Mouse (Mus musculus): ENCODE measurements around the gene Nlrp4a. TPM values are rescaled to one million over a fixed set of nuclear protein-coding genes. Genes with fewer than 3 reads are reported as not detected.
"Not testable (repeated sequence)": the region's sequence is repeated elsewhere in the genome, so short reads cannot be mapped to it uniquely, and the experiment has no call there.

Nlrp4a gene
- not detected in 2 replicates for polyA plus RNA-seq (2015; fragmentation: Nextera tagmentation; extraction: Ambion mirVana)

DNA sequence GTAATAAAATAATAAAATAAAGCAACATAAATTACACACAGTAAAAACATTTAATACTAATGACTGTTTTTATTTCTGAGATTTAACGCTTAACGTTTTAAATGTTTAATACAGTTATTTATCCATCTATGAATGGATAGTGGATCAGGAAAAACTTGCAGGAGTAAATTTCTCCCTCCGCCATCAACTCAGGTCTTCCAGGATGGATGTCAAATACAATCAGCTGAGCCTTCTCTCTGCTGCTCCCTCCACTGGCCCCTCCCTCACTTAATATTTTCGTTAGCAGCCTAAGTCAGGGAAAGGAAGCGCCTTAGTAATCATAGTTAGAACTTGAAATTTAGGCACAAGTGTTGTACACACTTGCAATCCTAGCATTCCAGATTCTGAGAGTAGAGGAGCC is at the start of gene Nlrp4a:
Gene Nlrp4a (plus strand): TSS at position 301 of the 400 bp plus-strand sequence.
- no peak within 1 kb of the TSS for H3K27ac ChIP-seq (ENCODE audit: low read length)
- no peaks in the 10 kb centered on the region for H3K27me3 ChIP-seq (replicated peaks; ENCODE audit: control insufficient read depth, insufficient read depth, low read length)
- H3K4me1 ChIP-seq (ENCODE audit: control insufficient read depth, insufficient read depth, low read length), result no peaks in the 10 kb centered on the region
- no peak for ATAC-seq
- no peaks in the 10 kb centered on the region for H3K36me3 ChIP-seq (ENCODE audit: control insufficient read depth, insufficient read depth, low read length)
- H3K4me3 ChIP-seq (ENCODE audit: low read length), result no peak within 1 kb of the TSS
- WGBS, result 83% methylated on average over 5 of the region's 5 CpGs
- H3K9ac ChIP-seq (ENCODE audit: low read depth, low read length), result no peak within 1 kb of the TSS
- no peak within 1 kb of the TSS for H3K4me2 ChIP-seq (ENCODE audit: low read depth, low read length)
- H3K9me3 ChIP-seq (ENCODE audit: control insufficient read depth, low read length), result no peaks in the 10 kb centered on the region

DNA sequence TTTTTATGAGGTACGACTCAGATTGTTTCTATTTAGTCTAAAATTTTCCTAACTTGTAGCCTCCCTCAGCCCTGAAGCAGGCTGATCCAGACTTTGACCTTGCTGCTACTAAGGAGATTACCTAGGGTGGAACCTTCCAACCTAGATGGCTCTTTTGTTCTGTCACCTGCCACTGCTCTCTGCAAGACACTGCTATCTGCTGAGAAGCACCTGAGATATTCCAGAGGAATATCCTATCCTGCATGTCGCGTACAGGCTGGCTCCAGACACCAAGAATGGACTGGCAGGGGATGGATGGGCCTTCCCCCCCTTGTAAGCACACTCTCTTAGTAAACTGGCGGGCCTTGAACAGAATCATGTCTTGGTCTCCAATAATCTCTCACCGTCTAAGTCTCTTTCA is 48.2 kb upstream of the Nlrp4a start:
- not testable (repeated sequence) for H3K9ac ChIP-seq (ENCODE audit: low read depth, low read length); H3K9me3 ChIP-seq (ENCODE audit: control insufficient read depth, low read length); ATAC-seq; H3K4me3 ChIP-seq (ENCODE audit: low read length); H3K4me2 ChIP-seq (ENCODE audit: low read depth, low read length); H3K4me1 ChIP-seq (ENCODE audit: control insufficient read depth, insufficient read depth, low read length); H3K27me3 ChIP-seq (replicated peaks; ENCODE audit: control insufficient read depth, insufficient read depth, low read length); H3K36me3 ChIP-seq (ENCODE audit: control insufficient read depth, insufficient read depth, low read length); H3K27ac ChIP-seq (ENCODE audit: low read length)
- 78% methylated on average over 5 of the region's 5 CpGs for WGBS

DNA sequence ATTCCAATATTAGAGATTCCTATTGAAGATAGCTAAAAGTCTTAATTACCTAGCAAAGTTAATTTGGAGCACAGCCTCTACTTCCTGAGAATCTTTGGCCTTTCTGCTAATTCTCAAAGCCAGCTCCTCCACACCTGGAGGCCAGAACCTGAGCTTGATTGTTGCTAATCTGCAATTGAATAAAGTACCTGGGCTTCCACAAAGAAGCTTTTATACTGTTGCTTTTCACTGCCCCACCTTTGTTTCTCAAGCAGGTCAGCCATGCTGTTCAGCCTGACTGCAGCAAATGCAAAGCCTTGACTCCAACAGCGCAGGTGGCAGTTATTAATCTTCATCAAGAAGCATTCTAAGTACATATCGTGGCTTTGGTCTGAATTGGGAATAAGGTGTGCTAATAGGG is 43.8 kb upstream of the Nlrp4a start:
- not testable (repeated sequence) for H3K27me3 ChIP-seq (replicated peaks; ENCODE audit: control insufficient read depth, insufficient read depth, low read length); H3K4me3 ChIP-seq (ENCODE audit: low read length); H3K4me2 ChIP-seq (ENCODE audit: low read depth, low read length); H3K27ac ChIP-seq (ENCODE audit: low read length); H3K4me1 ChIP-seq (ENCODE audit: control insufficient read depth, insufficient read depth, low read length); H3K9me3 ChIP-seq (ENCODE audit: control insufficient read depth, low read length); H3K9ac ChIP-seq (ENCODE audit: low read depth, low read length); ATAC-seq; H3K36me3 ChIP-seq (ENCODE audit: control insufficient read depth, insufficient read depth, low read length)
- WGBS, result 82% methylated on average over 2 of the region's 2 CpGs

DNA sequence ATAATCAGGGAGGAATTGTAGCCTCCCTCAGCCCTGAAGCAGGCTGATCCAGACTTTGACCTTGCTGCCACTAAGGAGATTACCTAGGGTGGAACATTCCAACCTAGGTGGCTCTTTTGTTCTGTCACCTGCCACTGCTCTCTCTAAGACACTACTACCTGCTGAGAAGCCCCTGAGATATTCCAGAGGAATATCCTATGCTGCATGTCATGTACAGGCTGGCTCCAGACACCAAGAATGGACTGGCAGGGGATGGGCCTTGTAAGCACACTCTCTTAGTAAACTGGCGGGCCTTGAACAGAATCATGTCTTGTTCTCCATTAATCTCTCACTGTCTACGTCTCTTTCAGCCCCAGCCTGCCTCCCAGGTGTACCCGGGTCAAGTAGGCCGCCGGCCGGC is 43.1 kb upstream of the Nlrp4a start:
- H3K4me2 ChIP-seq (ENCODE audit: low read depth, low read length); H3K9ac ChIP-seq (ENCODE audit: low read depth, low read length); H3K36me3 ChIP-seq (ENCODE audit: control insufficient read depth, insufficient read depth, low read length); H3K4me1 ChIP-seq (ENCODE audit: control insufficient read depth, insufficient read depth, low read length); ATAC-seq; H3K9me3 ChIP-seq (ENCODE audit: control insufficient read depth, low read length); H3K27ac ChIP-seq (ENCODE audit: low read length); H3K27me3 ChIP-seq (replicated peaks; ENCODE audit: control insufficient read depth, insufficient read depth, low read length); H3K4me3 ChIP-seq (ENCODE audit: low read length): not testable (repeated sequence)
- 91% methylated on average over 6 of the region's 6 CpGs for WGBS

DNA sequence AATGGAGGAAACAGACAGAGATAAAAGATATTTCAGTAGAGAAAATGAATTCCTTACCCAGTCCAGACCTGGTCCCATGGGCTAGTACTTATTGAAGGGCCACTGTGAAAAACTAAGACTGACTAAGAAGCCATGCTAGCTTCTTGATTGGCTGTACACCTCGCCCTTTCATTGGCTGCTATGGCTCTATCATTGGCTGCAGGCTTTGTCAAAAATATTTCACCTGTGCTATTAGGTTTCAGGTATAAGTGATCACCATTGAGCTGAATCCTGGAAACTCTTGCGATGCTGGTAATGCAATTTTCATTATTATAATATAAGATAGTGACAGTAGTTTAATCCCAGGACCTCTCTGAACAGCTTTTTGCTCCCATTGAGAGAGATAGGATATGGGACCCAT is 31.3 kb upstream of the Nlrp4a start, which contains the start of gene Nlrp9c:
Gene Nlrp9c (minus strand): TSS at position 101 of the 400 bp plus-strand sequence.
- ATAC-seq; H3K27ac ChIP-seq (ENCODE audit: low read length); H3K4me1 ChIP-seq (ENCODE audit: control insufficient read depth, insufficient read depth, low read length); H3K27me3 ChIP-seq (replicated peaks; ENCODE audit: control insufficient read depth, insufficient read depth, low read length); H3K9ac ChIP-seq (ENCODE audit: low read depth, low read length); H3K9me3 ChIP-seq (ENCODE audit: control insufficient read depth, low read length); H3K4me2 ChIP-seq (ENCODE audit: low read depth, low read length); H3K36me3 ChIP-seq (ENCODE audit: control insufficient read depth, insufficient read depth, low read length); H3K4me3 ChIP-seq (ENCODE audit: low read length): not testable (repeated sequence)
- WGBS, result 53% methylated on average over 2 of the region's 2 CpGs

DNA sequence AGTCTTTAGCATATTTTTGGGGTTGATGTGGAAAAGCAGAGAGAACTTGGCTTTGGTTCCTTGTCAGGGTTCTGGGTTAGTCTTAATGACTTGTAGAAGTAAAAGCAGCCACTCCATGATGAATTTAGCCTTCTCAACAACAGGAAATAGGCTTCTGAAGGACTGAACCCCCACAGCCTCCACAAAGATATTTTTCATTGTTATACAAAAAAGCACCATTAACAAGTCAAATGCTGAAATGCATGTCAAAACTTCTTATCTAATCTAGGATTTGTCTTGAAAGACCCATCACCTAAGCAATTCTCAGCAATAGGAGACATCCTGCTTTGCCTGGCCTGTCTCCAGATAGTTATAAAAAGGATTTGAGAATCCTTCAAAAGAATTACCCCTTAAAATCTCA is 41.8 kb downstream of the Nlrp4a start:
- ATAC-seq, result no peak
- H3K27ac ChIP-seq (ENCODE audit: low read length), result no peak overlapping the region
- H3K9me3 ChIP-seq (ENCODE audit: control insufficient read depth, low read length), result no peaks in the 10 kb centered on the region; the same call in 1 of the 2 replicates
- H3K4me2 ChIP-seq (ENCODE audit: low read depth, low read length), result no peak overlapping the region
- no peaks in the 10 kb centered on the region for H3K36me3 ChIP-seq (ENCODE audit: control insufficient read depth, insufficient read depth, low read length)
- no peak overlapping the region for H3K9ac ChIP-seq (ENCODE audit: low read depth, low read length)
- H3K4me1 ChIP-seq (ENCODE audit: control insufficient read depth, insufficient read depth, low read length), result no peaks in the 10 kb centered on the region
- no peaks in the 10 kb centered on the region for H3K27me3 ChIP-seq (replicated peaks; ENCODE audit: control insufficient read depth, insufficient read depth, low read length)
- H3K4me3 ChIP-seq (ENCODE audit: low read length), result no peak overlapping the region

DNA sequence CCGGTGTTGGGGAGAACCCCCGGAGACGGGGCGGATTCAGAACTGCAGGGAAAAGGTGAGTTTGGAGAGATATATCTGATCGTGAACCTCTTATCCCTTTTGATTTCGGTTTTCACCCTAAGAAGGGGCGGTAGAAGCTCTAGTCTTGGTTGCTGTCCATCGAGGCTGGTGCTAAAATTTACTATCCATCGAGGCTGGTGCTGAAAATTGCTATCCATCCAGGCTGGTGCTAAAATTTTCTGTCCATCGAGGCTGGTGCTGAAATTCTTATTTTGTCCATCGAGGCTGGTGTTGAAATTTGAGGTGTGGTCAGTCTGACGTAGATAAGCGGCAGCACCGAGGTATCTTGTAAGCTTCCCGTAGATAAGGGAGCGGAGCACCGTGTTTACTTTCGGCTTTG is 54.6 kb downstream of the Nlrp4a start:
- 75% methylated on average over 18 of the region's 18 CpGs for WGBS
- H3K27ac ChIP-seq (ENCODE audit: low read length); ATAC-seq; H3K36me3 ChIP-seq (ENCODE audit: control insufficient read depth, insufficient read depth, low read length); H3K4me3 ChIP-seq (ENCODE audit: low read length); H3K9ac ChIP-seq (ENCODE audit: low read depth, low read length); H3K9me3 ChIP-seq (ENCODE audit: control insufficient read depth, low read length); H3K27me3 ChIP-seq (replicated peaks; ENCODE audit: control insufficient read depth, insufficient read depth, low read length); H3K4me1 ChIP-seq (ENCODE audit: control insufficient read depth, insufficient read depth, low read length); H3K4me2 ChIP-seq (ENCODE audit: low read depth, low read length): not testable (repeated sequence)

Other genes with a start within 250 kb of the Nlrp4a start
- gene Vmn1r184, start 174.8 kb upstream of the Nlrp4a start, polyA plus RNA-seq (2015; fragmentation: Nextera tagmentation; extraction: Ambion mirVana), result not detected in 2 replicates
- not detected in 2 replicates for gene Cyp2a4, start 127.9 kb upstream of the Nlrp4a start, polyA plus RNA-seq (2015; fragmentation: Nextera tagmentation; extraction: Ambion mirVana)
- not detected in 2 replicates for gene Nlrp9c, start 31.4 kb upstream of the Nlrp4a start, polyA plus RNA-seq (2015; fragmentation: Nextera tagmentation; extraction: Ambion mirVana)
- not detected in 2 replicates for gene Nlrp9a, start 99.9 kb downstream of the Nlrp4a start, polyA plus RNA-seq (2015; fragmentation: Nextera tagmentation; extraction: Ambion mirVana)
- gene Vmn1r185, start 183.4 kb downstream of the Nlrp4a start, polyA plus RNA-seq (2015; fragmentation: Nextera tagmentation; extraction: Ambion mirVana), result not detected in 2 replicates

Measured in intestine, embryonic 16.5 days (tissue).